Mouse (Mus musculus): ENCODE results near the gene Fads2. TPM values are rescaled to one million over a fixed set of nuclear protein-coding genes. Genes with fewer than 3 reads are reported as not detected.
A peak's percentile ranks its signal among the peaks of the same experiment; 100 is the strongest.

Fads2 gene
- polyA plus RNA-seq, 1 experiment from 2014 or later = 46.8 TPM

DNA sequence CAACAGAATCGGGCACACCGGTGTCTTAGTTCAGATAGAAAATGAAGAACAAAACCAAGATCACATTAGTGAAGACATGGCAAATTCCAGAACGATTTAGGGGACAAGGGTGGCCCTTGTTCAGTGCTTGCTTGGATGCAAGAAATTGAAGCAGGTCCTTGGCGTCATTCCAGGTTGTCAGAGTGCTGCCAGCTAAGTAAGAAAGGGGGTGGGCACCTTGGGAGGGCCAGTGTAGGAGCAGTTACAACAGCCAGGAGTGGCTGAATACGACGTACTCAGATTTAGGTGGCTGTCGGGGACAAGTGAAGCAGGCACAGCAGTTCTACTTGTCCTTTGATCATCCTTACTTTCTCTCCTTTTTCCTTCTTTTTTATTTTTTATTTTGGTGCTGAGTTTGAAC is 33.8 kb downstream of the Fads2 start:
- Histone ChIP-seq H3K4me2 (replicated peaks; ENCODE audit: low read depth) (no peak overlapping the region), H3K27ac (ENCODE audit: low read depth, low read length) (no peak overlapping the region), H3K4me3 (ENCODE audit: low read depth, low read length) (no peak overlapping the region), H3K9me3 (ENCODE audit: control insufficient read depth) (no peaks in the 10 kb centered on the region), H3K9ac (ENCODE audit: low read depth, low read length) (no peak overlapping the region), H3K4me1 (replicated peaks; ENCODE audit: control insufficient read depth, insufficient read depth, low read length) (peaks cover 4% of the 10 kb centered on the region; the same call in 1 of the 2 replicates), H3K36me3 (ENCODE audit: control insufficient read depth, insufficient read depth) (peaks cover 79% of the 10 kb centered on the region), H3K27me3 (replicated peaks; ENCODE audit: control insufficient read depth, insufficient read depth, low read length) (no peaks in the 10 kb centered on the region)
- no peak for ATAC-seq
- WGBS = 79% methylated on average over 7 of the region's 7 CpGs
- no peak for TF ChIP-seq CTCF (IDR thresholded peaks at IDR 0.05; ENCODE audit: low read depth)

DNA sequence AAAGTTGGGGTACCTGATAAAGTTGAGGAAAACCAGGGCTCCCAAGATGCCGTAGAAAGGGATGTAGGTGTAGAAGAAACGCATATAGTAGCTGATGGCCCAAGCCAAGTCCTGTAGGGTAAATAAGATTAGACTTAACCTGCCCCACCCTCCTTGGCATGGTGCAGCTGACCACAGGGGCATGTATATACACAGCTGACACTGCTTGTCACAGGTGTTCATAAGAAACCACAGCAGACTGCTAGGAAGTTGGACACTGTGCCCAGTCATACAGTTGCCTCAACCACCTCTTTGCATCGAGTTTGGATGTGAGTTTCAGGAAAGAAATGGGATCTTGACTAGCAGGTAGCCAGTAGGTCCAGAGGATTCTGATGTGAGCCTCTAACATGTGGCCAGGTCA is 35.0 kb downstream of the Fads2 start:
- H3K27ac ChIP-seq (ENCODE audit: low read depth, low read length) = peak overlapping the region; percentile 42

GRCm38 (mm10) chr19:10066189-10066500 is 35.4 kb downstream of the Fads2 start:
- TF ChIP-seq CTCF (IDR thresholded peaks at IDR 0.05; ENCODE audit: low read depth) = no peak
- no peak for ATAC-seq
- Histone ChIP-seq H3K4me1 (replicated peaks; ENCODE audit: control insufficient read depth, insufficient read depth, low read length) (peaks cover 4% of the 10 kb centered on the region; the same call in 1 of the 2 replicates), H3K9ac (ENCODE audit: low read depth, low read length) (no peak overlapping the region), H3K9me3 (ENCODE audit: control insufficient read depth) (no peaks in the 10 kb centered on the region), H3K27me3 (replicated peaks; ENCODE audit: control insufficient read depth, insufficient read depth, low read length) (no peaks in the 10 kb centered on the region), H3K36me3 (ENCODE audit: control insufficient read depth, insufficient read depth) (peaks cover 83% of the 10 kb centered on the region), H3K27ac (ENCODE audit: low read depth, low read length) (peak overlapping the region; percentile 42), H3K4me2 (replicated peaks; ENCODE audit: low read depth) (no peak overlapping the region), H3K4me3 (ENCODE audit: low read depth, low read length) (no peak overlapping the region)
- 66% methylated on average over 4 of the region's 4 CpGs for WGBS

More for the DNA sequence above, 35.0 kb downstream of the Fads2 start:
- TF ChIP-seq CTCF (IDR thresholded peaks at IDR 0.05; ENCODE audit: low read depth) = no peak
- WGBS = 79% methylated on average over 3 of the region's 3 CpGs
- no peaks in the 10 kb centered on the region for H3K9me3 ChIP-seq (ENCODE audit: control insufficient read depth)
- no peaks in the 10 kb centered on the region for H3K27me3 ChIP-seq (replicated peaks; ENCODE audit: control insufficient read depth, insufficient read depth, low read length)
- H3K36me3 ChIP-seq (ENCODE audit: control insufficient read depth, insufficient read depth) = peaks cover 86% of the 10 kb centered on the region
- H3K4me2 ChIP-seq (replicated peaks; ENCODE audit: low read depth) = no peak overlapping the region
- peaks cover 4% of the 10 kb centered on the region; the same call in 1 of the 2 replicates for H3K4me1 ChIP-seq (replicated peaks; ENCODE audit: control insufficient read depth, insufficient read depth, low read length)
- H3K4me3 ChIP-seq (ENCODE audit: low read depth, low read length) = no peak overlapping the region
- no peak overlapping the region for H3K9ac ChIP-seq (ENCODE audit: low read depth, low read length)
- no peak for ATAC-seq

GRCm38 (mm10) chr19:10065465-10066188 is 35.9 kb downstream of the Fads2 start:
- peak overlapping the region; percentile 42 for H3K27ac ChIP-seq (ENCODE audit: low read depth, low read length)
- H3K4me1 ChIP-seq (replicated peaks; ENCODE audit: control insufficient read depth, insufficient read depth, low read length) = peaks cover 4% of the 10 kb centered on the region; the same call in 1 of the 2 replicates
- 70% methylated on average over 5 of the region's 5 CpGs for WGBS
- no peak overlapping the region for H3K9ac ChIP-seq (ENCODE audit: low read depth, low read length)
- H3K9me3 ChIP-seq (ENCODE audit: control insufficient read depth) = no peaks in the 10 kb centered on the region
- H3K27me3 ChIP-seq (replicated peaks; ENCODE audit: control insufficient read depth, insufficient read depth, low read length) = no peaks in the 10 kb centered on the region
- H3K4me2 ChIP-seq (replicated peaks; ENCODE audit: low read depth) = no peak overlapping the region
- no peak overlapping the region for H3K4me3 ChIP-seq (ENCODE audit: low read depth, low read length)
- peak; percentile 66 for ATAC-seq
- H3K36me3 ChIP-seq (ENCODE audit: control insufficient read depth, insufficient read depth) = peaks cover 78% of the 10 kb centered on the region
- TF ChIP-seq CTCF (IDR thresholded peaks at IDR 0.05; ENCODE audit: low read depth) = no peak

DNA sequence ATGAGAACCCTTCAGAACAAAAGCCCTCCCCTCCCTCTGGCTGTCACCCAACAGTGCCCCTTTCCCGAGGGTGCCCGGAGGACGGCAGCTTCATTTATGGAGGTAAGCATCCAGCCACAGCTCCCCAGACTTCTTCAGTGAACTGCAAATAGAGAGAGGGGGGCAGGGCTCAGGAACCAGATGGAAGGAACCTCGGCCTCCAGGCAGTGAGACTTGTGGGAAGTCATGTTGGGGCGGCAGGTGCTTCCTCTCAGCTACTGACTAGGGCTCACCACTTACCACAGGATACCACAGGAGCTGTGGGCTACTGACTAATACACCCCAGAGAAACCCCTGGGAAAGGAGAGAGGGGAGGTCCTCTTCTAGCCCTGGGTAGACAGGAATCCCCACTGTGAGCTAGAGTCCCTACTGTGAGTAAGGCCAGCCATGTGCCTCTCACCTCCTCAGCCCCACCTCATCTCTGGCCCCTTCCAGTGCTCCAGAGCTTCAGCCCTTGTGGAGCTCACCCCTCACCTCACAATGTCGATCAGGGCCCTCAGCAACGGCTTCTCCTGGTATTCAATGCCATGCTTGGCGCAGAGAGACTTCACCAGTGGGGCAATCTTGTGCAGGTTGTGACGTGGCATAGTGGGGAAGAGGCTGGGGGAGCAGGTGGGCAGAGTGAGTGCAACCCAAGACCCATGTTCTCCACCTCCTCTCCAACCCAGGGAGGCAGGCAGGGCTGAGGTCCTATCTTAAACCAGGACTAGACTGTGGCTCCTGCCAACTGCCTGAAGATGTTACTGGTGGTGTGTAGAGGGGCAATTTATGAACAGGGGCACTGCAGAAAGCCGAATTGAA is 37.2 kb downstream of the Fads2 start:
- 73% methylated on average over 10 of the region's 10 CpGs for WGBS
- H3K36me3 ChIP-seq (ENCODE audit: control insufficient read depth, insufficient read depth) = peaks cover 65% of the 10 kb centered on the region

GRCm38 (mm10) chr19:10062862-10063261 is 38.7 kb downstream of the Fads2 start:
- no peak for TF ChIP-seq CTCF (IDR thresholded peaks at IDR 0.05; ENCODE audit: low read depth)
- peaks cover 4% of the 10 kb centered on the region; the same call in 1 of the 2 replicates for H3K4me1 ChIP-seq (replicated peaks; ENCODE audit: control insufficient read depth, insufficient read depth, low read length)
- no peak overlapping the region for H3K27ac ChIP-seq (ENCODE audit: low read depth, low read length)
- no peak for ATAC-seq
- H3K4me3 ChIP-seq (ENCODE audit: low read depth, low read length) = no peak overlapping the region
- H3K9ac ChIP-seq (ENCODE audit: low read depth, low read length) = no peak overlapping the region
- no peaks in the 10 kb centered on the region for H3K27me3 ChIP-seq (replicated peaks; ENCODE audit: control insufficient read depth, insufficient read depth, low read length)
- 78% methylated on average over 5 of the region's 5 CpGs for WGBS
- peaks cover 50% of the 10 kb centered on the region for H3K36me3 ChIP-seq (ENCODE audit: control insufficient read depth, insufficient read depth)
- H3K9me3 ChIP-seq (ENCODE audit: control insufficient read depth) = no peaks in the 10 kb centered on the region
- H3K4me2 ChIP-seq (replicated peaks; ENCODE audit: low read depth) = no peak overlapping the region

More for the DNA sequence above, 37.2 kb downstream of the Fads2 start:
- H3K4me1 ChIP-seq (replicated peaks; ENCODE audit: control insufficient read depth, insufficient read depth, low read length) = peaks cover 4% of the 10 kb centered on the region; the same call in 1 of the 2 replicates
- TF ChIP-seq CTCF (IDR thresholded peaks at IDR 0.05; ENCODE audit: low read depth) = no peak
- no peaks in the 10 kb centered on the region for H3K27me3 ChIP-seq (replicated peaks; ENCODE audit: control insufficient read depth, insufficient read depth, low read length)
- ATAC-seq = no peak
- H3K27ac ChIP-seq (ENCODE audit: low read depth, low read length) = peak overlapping the region; percentile 42; the same call in 1 of the 2 replicates
- H3K4me3 ChIP-seq (ENCODE audit: low read depth, low read length) = no peak overlapping the region
- no peaks in the 10 kb centered on the region for H3K9me3 ChIP-seq (ENCODE audit: control insufficient read depth)
- no peak overlapping the region for H3K4me2 ChIP-seq (replicated peaks; ENCODE audit: low read depth)
- no peak overlapping the region for H3K9ac ChIP-seq (ENCODE audit: low read depth, low read length)

Data from intestine, postnatal 0 days (tissue).